Mouse (Mus musculus) splenic B cell, adult 2 months (primary cell): ENCODE data around the gene Pink1.

Experiments
- DNase-seq: peaks from one replicate; pipeline ENCODE4 v3.0.0-alpha.2; 2011; ENCODE audit warnings: low read depth, low spot score
- H3K27me3 ChIP-seq: 2 replicates; pipeline ENCODE4 v1.6.1; 2012; ENCODE audit warnings: mild to moderate bottlenecking, low read length, moderate library complexity, mixed read lengths; ENCODE audit not compliant: control insufficient read depth, poor library complexity, insufficient read depth, severe bottlenecking
- H3K36me3 ChIP-seq: 2 replicates; pipeline ENCODE4 v1.6.1; 2012; ENCODE audit warnings: mild to moderate bottlenecking, low read length, moderate library complexity, mixed read lengths; ENCODE audit not compliant: control insufficient read depth, poor library complexity, insufficient read depth, severe bottlenecking

Gene Pink1

GRCm38 (mm10) chr4:138312105-138312504 is 14.0 kb downstream of the Pink1 start:
- H3K36me3 ChIP-seq = peaks cover 7% of the 10 kb centered on the region
- no peak for DNase-seq

GRCm38 (mm10) chr4:138311595-138311994 is 14.5 kb downstream of the Pink1 start:
- Histone ChIP-seq H3K36me3 (peaks cover 7% of the 10 kb centered on the region), H3K27me3 (no peaks in the 10 kb centered on the region)
- DNase-seq = peak; percentile 68

More at GRCm38 (mm10) chr4:138312105-138312504, 14.0 kb downstream of the Pink1 start:
- H3K27me3 ChIP-seq = no peaks in the 10 kb centered on the region

GRCm38 (mm10) chr4:138310311-138310910 is 15.7 kb downstream of the Pink1 start:
- Histone ChIP-seq H3K36me3 (peaks cover 7% of the 10 kb centered on the region), H3K27me3 (no peaks in the 10 kb centered on the region)
- DNase-seq = no peak

DNA sequence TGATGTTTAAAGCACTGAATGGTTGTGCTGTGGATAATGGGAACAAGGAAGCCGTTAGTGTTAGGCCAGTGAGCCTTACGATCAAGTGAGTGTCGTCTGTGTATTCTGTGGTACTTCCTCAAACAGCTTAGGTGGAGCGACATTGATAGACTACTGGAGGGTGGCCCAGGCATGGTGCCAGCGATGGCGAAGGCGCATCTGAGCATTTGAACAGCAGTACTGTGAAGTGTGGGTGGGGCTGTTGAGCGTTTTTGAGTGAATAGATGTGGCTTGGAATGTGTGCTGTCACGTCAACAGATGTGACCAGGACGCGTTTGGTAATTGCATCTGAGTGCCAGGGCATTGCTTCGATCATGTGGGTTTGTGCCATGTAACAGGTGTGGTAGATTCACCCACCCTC is 18.4 kb downstream of the Pink1 start:
- Histone ChIP-seq H3K36me3 (no peaks in the 10 kb centered on the region; the same call in none of the 2 replicates), H3K27me3 (no peaks in the 10 kb centered on the region)
- no peak for DNase-seq

DNA sequence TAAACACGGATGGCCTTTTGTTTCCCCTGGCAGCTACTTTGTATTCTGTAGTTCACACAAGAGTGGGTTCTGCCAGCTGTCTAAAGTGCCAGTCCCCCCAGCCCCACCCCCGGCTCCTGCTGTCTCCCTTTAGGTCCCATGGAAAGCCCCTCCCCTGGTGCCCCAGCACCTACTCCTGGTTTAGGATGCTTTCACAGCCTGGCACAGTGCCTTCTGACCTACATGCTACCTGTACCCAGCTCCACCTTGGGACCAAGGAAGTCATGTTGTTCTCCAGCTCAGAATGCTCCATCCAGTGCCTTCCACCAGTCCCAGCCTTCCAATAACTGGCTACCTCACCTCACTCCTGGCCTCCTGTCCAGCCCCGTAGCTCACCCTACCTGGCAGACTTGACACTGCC is 19.1 kb downstream of the Pink1 start:
- no peaks in the 10 kb centered on the region; the same call in none of the 2 replicates for H3K36me3 ChIP-seq
- no peaks in the 10 kb centered on the region for H3K27me3 ChIP-seq
- DNase-seq = no peak

- peak; percentile 98 for DNase-seq
- no peaks in the 10 kb centered on the region for H3K27me3 ChIP-seq
- no peaks in the 10 kb centered on the region; the same call in 1 of the 2 replicates for H3K36me3 ChIP-seq
Measured at GRCm38 (mm10) chr4:138304340-138305104, 21.6 kb downstream of the Pink1 start, which contains the start of gene Ddost. TSS of gene Ddost (plus strand) at chr4:138304730.

GRCm38 (mm10) chr4:138303742-138304141 is 22.4 kb downstream of the Pink1 start:
- peak; percentile 37 for DNase-seq
- Histone ChIP-seq H3K36me3 (no peaks in the 10 kb centered on the region; the same call in 1 of the 2 replicates), H3K27me3 (no peaks in the 10 kb centered on the region)

GRCm38 (mm10) chr4:138303011-138303410 is 23.1 kb downstream of the Pink1 start:
- no peak for DNase-seq
- Histone ChIP-seq H3K27me3 (no peaks in the 10 kb centered on the region), H3K36me3 (no peaks in the 10 kb centered on the region)

GRCm38 (mm10) chr4:138301271-138301780 is 24.8 kb downstream of the Pink1 start:
- H3K27me3 ChIP-seq = no peaks in the 10 kb centered on the region
- no peak for DNase-seq

DNA sequence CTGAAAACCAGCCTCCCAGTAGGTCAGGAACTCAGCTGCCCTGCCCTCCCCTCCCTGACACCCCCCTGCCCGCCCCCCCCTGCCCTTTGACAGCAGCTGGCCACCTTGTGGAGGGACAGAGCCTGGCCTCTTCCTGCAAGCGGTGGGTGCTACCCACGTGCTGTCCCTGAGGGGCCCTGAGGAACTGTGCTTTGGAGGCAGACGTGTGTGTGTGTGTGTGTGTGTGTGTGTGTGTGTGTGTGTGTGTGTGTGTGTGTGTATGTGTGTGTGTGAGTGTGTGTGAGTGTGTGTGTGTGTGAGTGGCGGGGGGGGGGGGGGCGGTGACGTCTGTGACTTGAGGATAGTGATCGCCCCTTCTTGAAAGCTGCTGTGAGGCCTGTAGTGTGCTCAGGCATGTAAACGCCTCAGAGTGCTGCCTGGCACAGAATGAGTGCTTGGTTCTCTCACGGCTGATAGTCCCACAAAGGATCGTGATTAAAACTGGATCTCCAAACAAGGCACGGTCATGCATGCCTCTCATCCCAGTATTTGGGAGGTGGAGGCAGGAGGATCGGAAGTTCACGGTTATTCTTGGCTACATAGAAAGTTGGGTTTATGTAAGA is 32.1 kb downstream of the Pink1 start:
- no peak for DNase-seq
- no peaks in the 10 kb centered on the region for H3K27me3 ChIP-seq
- H3K36me3 ChIP-seq = no peaks in the 10 kb centered on the region

More at GRCm38 (mm10) chr4:138301271-138301780, 24.8 kb downstream of the Pink1 start:
- no peaks in the 10 kb centered on the region for H3K36me3 ChIP-seq

- H3K27me3 ChIP-seq = no peaks in the 10 kb centered on the region
- DNase-seq = no peak
- no peaks in the 10 kb centered on the region for H3K36me3 ChIP-seq
Measured at GRCm38 (mm10) chr4:138293261-138293948, 32.7 kb downstream of the Pink1 start.

GRCm38 (mm10) chr4:138292028-138292427 is 34.1 kb downstream of the Pink1 start:
- DNase-seq = no peak
- H3K27me3 ChIP-seq = no peaks in the 10 kb centered on the region
- H3K36me3 ChIP-seq = no peaks in the 10 kb centered on the region

GRCm38 (mm10) chr4:138288691-138289090 is 37.4 kb downstream of the Pink1 start:
- no peak for DNase-seq
- H3K27me3 ChIP-seq = no peaks in the 10 kb centered on the region

GRCm38 (mm10) chr4:138286411-138286810 is 39.7 kb downstream of the Pink1 start:
- DNase-seq = no peak
- Histone ChIP-seq H3K36me3 (no peaks in the 10 kb centered on the region), H3K27me3 (no peaks in the 10 kb centered on the region)

More at GRCm38 (mm10) chr4:138288691-138289090, 37.4 kb downstream of the Pink1 start:
- no peaks in the 10 kb centered on the region for H3K36me3 ChIP-seq
